8 mouse cellular contexts compared by ENCODE assay signal in the genomic region with DNA sequence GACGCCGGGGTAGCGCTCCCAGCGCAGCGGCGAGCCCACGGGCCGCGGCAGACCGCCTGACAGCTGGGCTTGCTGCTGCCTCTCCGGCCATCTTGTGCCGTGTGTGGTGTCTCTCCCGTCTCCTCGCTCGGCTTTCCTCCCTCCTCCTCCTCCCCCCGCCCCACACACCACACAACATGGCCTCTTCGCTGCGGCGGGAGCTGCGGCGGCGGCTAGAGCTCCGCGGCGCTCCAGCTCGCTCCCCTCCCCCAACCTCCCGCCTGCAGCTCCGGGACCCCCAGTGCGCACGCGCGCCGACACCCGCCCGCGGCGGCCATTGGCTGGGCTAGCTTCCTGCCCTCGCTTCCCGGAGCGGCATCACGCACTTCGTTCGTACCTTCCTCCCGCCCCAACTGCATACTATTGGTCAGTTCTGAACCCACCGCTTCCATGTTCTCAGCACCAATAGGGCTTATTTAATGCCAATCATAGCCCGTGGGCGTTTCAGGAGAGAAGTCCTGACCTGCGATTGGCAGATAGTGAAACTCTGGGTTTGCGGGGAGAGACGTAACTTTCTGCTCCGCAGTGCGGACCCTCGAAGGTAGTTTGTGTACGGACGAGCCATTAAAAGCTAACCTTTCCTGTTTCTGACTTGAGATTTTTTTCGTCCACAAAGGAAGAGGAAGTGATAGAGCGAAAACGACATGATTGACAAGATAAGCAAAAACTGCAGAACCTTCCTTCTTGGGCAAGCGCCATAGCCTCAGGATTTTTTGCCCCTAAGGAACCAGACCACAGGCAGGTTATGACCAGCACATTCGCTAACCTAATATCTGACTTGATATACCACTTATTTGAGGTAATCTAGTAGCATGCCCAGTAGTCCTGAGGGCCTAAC. TPM values are rescaled to one million over a fixed set of nuclear protein-coding genes. Genes with fewer than 3 reads are reported as not detected.
DNase-seq lines count a peak whose midpoint lies in the region; ATAC-seq and TF ChIP-seq lines count a peak whose summit lies in the region.

No protein-coding gene starts in this region.

- under 1% methylated on average over 57 of the region's 60 CpGs for WGBS in forebrain, embryonic 10.5 days
- WGBS in heart, embryonic 15.5 days: under 1% methylated on average over 60 of the region's 60 CpGs
- WGBS in liver, embryonic 14.5 days (ENCODE audit: insufficient replicate concordance): under 1% methylated on average over 56 of the region's 60 CpGs
- WGBS in neural tube, embryonic 11.5 days: under 1% methylated on average over 47 of the region's 60 CpGs
- under 1% methylated on average over 48 of the region's 60 CpGs for WGBS in stomach, postnatal 0 days

- peak overlapping the region; percentile 98 for H3K27ac ChIP-seq in forebrain, embryonic 10.5 days
- H3K27ac ChIP-seq in heart, embryonic 15.5 days: peak overlapping the region; percentile 99
- H3K27ac ChIP-seq in liver, embryonic 14.5 days: peak overlapping the region; percentile 93
- H3K27ac ChIP-seq in neural tube, embryonic 11.5 days (ENCODE audit: low read depth, low read length): peak overlapping the region; percentile 100
- H3K27ac ChIP-seq in stomach, postnatal 0 days (replicated peaks): peak overlapping the region; percentile 100

- no peaks in the 10 kb centered on the region for H3K27me3 ChIP-seq in forebrain, embryonic 10.5 days (ENCODE audit: poor library complexity, severe bottlenecking)
- no peaks in the 10 kb centered on the region for H3K27me3 ChIP-seq in heart, embryonic 15.5 days
- H3K27me3 ChIP-seq in liver, embryonic 14.5 days (ENCODE audit: control insufficient read depth, insufficient read depth, low read length): no peaks in the 10 kb centered on the region
- H3K27me3 ChIP-seq in neural tube, embryonic 11.5 days (ENCODE audit: control insufficient read depth, insufficient read depth, low read length): no peaks in the 10 kb centered on the region
- no peaks in the 10 kb centered on the region for H3K27me3 ChIP-seq in stomach, postnatal 0 days (ENCODE audit: control insufficient read depth, insufficient read depth, low read length)

- no peak for TF ChIP-seq EP300 in liver, embryonic 14.5 days (IDR thresholded peaks at IDR 0.05; ENCODE audit: low read depth)
- no peak for TF ChIP-seq EP300 in stomach, postnatal 0 days (optimal IDR thresholded peaks at IDR 0.05)

- peak overlapping the region; percentile 99 for H3K4me3 ChIP-seq in forebrain, embryonic 10.5 days
- peak overlapping the region; percentile 88 for H3K4me3 ChIP-seq in heart, embryonic 15.5 days
- peak overlapping the region; percentile 92 for H3K4me3 ChIP-seq in liver, embryonic 14.5 days (ENCODE audit: insufficient read depth in 1 of 2, low read depth in 2 of 2, low read length in 2 of 2)
- H3K4me3 ChIP-seq in neural tube, embryonic 11.5 days (ENCODE audit: low read depth, low read length): peak overlapping the region; percentile 86
- H3K4me3 ChIP-seq in stomach, postnatal 0 days (ENCODE audit: low read depth, low read length): peak overlapping the region; percentile 100

- ATAC-seq in heart, embryonic 15.5 days (replicated peaks; ENCODE audit: insufficient number of reproducible peaks, insufficient read depth, low FRiP score, low read depth): peak; percentile 100
- peak; percentile 99 for ATAC-seq in liver, embryonic 14.5 days (ENCODE audit: insufficient read depth)
- peak; percentile 99 for ATAC-seq in neural tube, embryonic 11.5 days (ENCODE audit: insufficient read depth, low FRiP score, low TSS enrichment)
- peak; percentile 100 for ATAC-seq in stomach, postnatal 0 days (ENCODE audit: low FRiP score, low TSS enrichment)

- no peaks in the 10 kb centered on the region for H3K9me3 ChIP-seq in forebrain, embryonic 10.5 days
- no peaks in the 10 kb centered on the region for H3K9me3 ChIP-seq in heart, embryonic 15.5 days (replicated peaks)
- no peaks in the 10 kb centered on the region for H3K9me3 ChIP-seq in liver, embryonic 14.5 days (ENCODE audit: control insufficient read depth, low read length)
- no peaks in the 10 kb centered on the region for H3K9me3 ChIP-seq in neural tube, embryonic 11.5 days (ENCODE audit: control insufficient read depth, low read length)
- no peaks in the 10 kb centered on the region for H3K9me3 ChIP-seq in stomach, postnatal 0 days (ENCODE audit: control insufficient read depth, low read length)

- 0 out of 2 replicates have a peak, but pooled peaks have one; percentile 6 for TF ChIP-seq CTCF in liver, embryonic 14.5 days (IDR thresholded peaks at IDR 0.05; ENCODE audit: low read depth)
- peak; percentile 17; the same call in 1 of the 2 replicates for TF ChIP-seq CTCF in stomach, postnatal 0 days (IDR thresholded peaks at IDR 0.05; ENCODE audit: low read depth)

- peak overlapping the region; percentile 63 for H3K4me2 ChIP-seq in heart, embryonic 15.5 days
- peak overlapping the region; percentile 95 for H3K4me2 ChIP-seq in liver, embryonic 14.5 days (ENCODE audit: low read depth)
- peak overlapping the region; percentile 58 for H3K4me2 ChIP-seq in neural tube, embryonic 11.5 days (ENCODE audit: low read depth)
- peak overlapping the region; percentile 69 for H3K4me2 ChIP-seq in stomach, postnatal 0 days (replicated peaks; ENCODE audit: low read depth)

- peaks cover 20% of the 10 kb centered on the region for H3K36me3 ChIP-seq in forebrain, embryonic 10.5 days (replicated peaks)
- H3K36me3 ChIP-seq in heart, embryonic 15.5 days: no peaks in the 10 kb centered on the region
- H3K36me3 ChIP-seq in liver, embryonic 14.5 days (replicated peaks; ENCODE audit: control insufficient read depth, insufficient read depth, low read depth): no peaks in the 10 kb centered on the region
- no peaks in the 10 kb centered on the region for H3K36me3 ChIP-seq in neural tube, embryonic 11.5 days (ENCODE audit: control insufficient read depth, insufficient read depth, low read length)
- no peaks in the 10 kb centered on the region for H3K36me3 ChIP-seq in stomach, postnatal 0 days (ENCODE audit: control insufficient read depth, insufficient read depth, low read length)

- peak; percentile 97 to 99 for DNase-seq in CD8-positive naive resting alpha-beta T cell, adult 2 months (ENCODE audit: low read depth in 2 of 2, low spot score in 2 of 2)
- peak; percentile 100 for DNase-seq in c-Kit-positive CD71-negative TER-119-negative erythroid progenitor cells, embryonic 14.5 days (ENCODE audit: low read depth)
- DNase-seq in forebrain, embryonic 10.5 days (ENCODE audit: extremely low spot score, low spot score): peak; percentile 99
- peak; percentile 99 to 100 for DNase-seq in kidney, postnatal 25 days
- peak; percentile 100 for DNase-seq in liver, embryonic 14.5 days (ENCODE audit: low read depth in 3 of 3, low spot score in 3 of 3)
- peak; percentile 100 for DNase-seq in neural tube, embryonic 11.5 days (ENCODE audit: low spot score)
- DNase-seq in stomach, postnatal 0 days (ENCODE audit: low spot score): peak; percentile 100

- peak overlapping the region; percentile 100 for H3K9ac ChIP-seq in heart, embryonic 15.5 days
- peak overlapping the region; percentile 96 for H3K9ac ChIP-seq in liver, embryonic 14.5 days (replicated peaks)
- H3K9ac ChIP-seq in neural tube, embryonic 11.5 days (ENCODE audit: low read length): peak overlapping the region; percentile 100
- H3K9ac ChIP-seq in stomach, postnatal 0 days (ENCODE audit: low read length): peak overlapping the region; percentile 100

- peaks cover 42% of the 10 kb centered on the region for H3K4me1 ChIP-seq in forebrain, embryonic 10.5 days
- peaks cover 12% of the 10 kb centered on the region for H3K4me1 ChIP-seq in heart, embryonic 15.5 days (replicated peaks)
- peaks cover 13 to 16% of the 10 kb centered on the region in 2 experiments for H3K4me1 ChIP-seq in liver, embryonic 14.5 days (replicated peaks; ENCODE audit: control insufficient read depth in 2 of 2, insufficient read depth in 2 of 2, low read length in 1 of 2)
- peaks cover 8% of the 10 kb centered on the region for H3K4me1 ChIP-seq in neural tube, embryonic 11.5 days (ENCODE audit: control insufficient read depth, insufficient read depth, low read length)
- H3K4me1 ChIP-seq in stomach, postnatal 0 days (replicated peaks; ENCODE audit: control insufficient read depth, insufficient read depth): no peaks in the 10 kb centered on the region

RNA-seq across cellular contexts. Expression of a gene that starts 16.9 kb away (rescaled TPM):
- polyA plus RNA-seq in forebrain, embryonic 10.5 days (2016; fragmentation: Nextera tagmentation; extraction: Ambion mirVana): 45.1 and 45.7 TPM in 2 replicates
- 41.2 and 42.9 TPM in 2 replicates for polyA plus RNA-seq in heart, embryonic 15.5 days (2015; fragmentation: Nextera tagmentation; extraction: Ambion mirVana)
- polyA plus RNA-seq in liver, embryonic 14.5 days (2012; rRNA removed): 12.0 and 13.1 TPM in 2 replicates
- 14.8 and 17.4 TPM in 2 replicates for polyA plus RNA-seq in liver, embryonic 14.5 days (2014; fragmentation: Nextera tagmentation; extraction: Ambion mirVana)
- 43.7 and 44.7 TPM in 2 replicates for polyA plus RNA-seq in neural tube, embryonic 11.5 days (2014; fragmentation: Nextera tagmentation; extraction: Ambion mirVana)
- polyA plus RNA-seq in stomach, postnatal 0 days (2015; fragmentation: Nextera tagmentation; extraction: Ambion mirVana): 15.9 and 18.0 TPM in 2 replicates

Comparison
In these comparisons a context has a peak if more than half of its experiments do, and no peak if none do; other contexts are left out.
1. Peak in every context shown above with its lines: DNase-seq, ATAC-seq, H3K4me3 ChIP-seq and H3K27ac ChIP-seq.